Mouse (Mus musculus) hindbrain, embryonic 12.5 days (tissue): ENCODE measurements around the gene Mamstr. TPM values are rescaled to one million over a fixed set of nuclear protein-coding genes. Genes with fewer than 3 reads are reported as not detected.

ENCODE experiments used
- ATAC-seq: fragments of 200-750 bp; cut with Nextera tagmentation; 2 replicates; pipeline ENCODE4 v1.8.0; 2017; ENCODE audit warnings: moderate TSS enrichment; ENCODE audit not compliant: low FRiP score
- H3K27ac ChIP-seq: fragments of 300-500 bp; sonication (generic); 2 replicates; pipeline ENCODE4 v1.5.1; 2016; ENCODE audit warnings: mild to moderate bottlenecking
- H3K27me3 ChIP-seq: fragments of 300-500 bp; sonication (generic); 2 replicates; pipeline ENCODE4 v1.6.1; 2016; ENCODE audit warnings: mild to moderate bottlenecking
- H3K36me3 ChIP-seq: fragments of 300-500 bp; sonication (generic); 2 replicates; pipeline ENCODE4 v1.6.1; 2016; ENCODE audit warnings: mild to moderate bottlenecking
- H3K4me1 ChIP-seq: fragments of 300-500 bp; sonication (generic); 2 replicates; pipeline ENCODE4 v1.6.1; 2016
- H3K4me2 ChIP-seq: fragments of 300-500 bp; sonication (generic); replicated peaks from 2 replicates; pipeline ENCODE4 v1.6.1; 2016; ENCODE audit warnings: mild to moderate bottlenecking
- H3K4me3 ChIP-seq: fragments of 300-500 bp; sonication (generic); 2 replicates; pipeline ENCODE4 v1.5.1; 2016; ENCODE audit warnings: mild to moderate bottlenecking
- H3K9ac ChIP-seq: fragments of 300-500 bp; sonication (generic); 2 replicates; pipeline ENCODE4 v1.6.1; 2016; ENCODE audit warnings: mild to moderate bottlenecking, moderate library complexity
- H3K9me3 ChIP-seq: fragments of 300-500 bp; sonication (generic); replicated peaks from 2 replicates; pipeline ENCODE4 v1.6.1; 2016; ENCODE audit warnings: mild to moderate bottlenecking
- WGBS: fragments of 180-500 bp; shearing (Covaris S2); methylation state at CpG from one replicate; pipeline ENCODE4 v1.1.7; 2016; 5-methylcytosine and 5-hydroxymethylcytosine counted together
- polyA plus RNA-seq: library from polyadenylated mRNA; unstranded; fragments of >200 nt; fragmentation: Nextera tagmentation; extraction: Ambion mirVana; gene quantifications from 2 replicates; pipeline ENCODE4 v1.2.1, GENCODE M21; 2016

Gene Mamstr
- polyA plus RNA-seq, 1 experiment from 2014 or later = 3.7 TPM

- ATAC-seq = no peak
- H3K9me3 ChIP-seq = no peaks in the 10 kb centered on the region
- H3K27me3 ChIP-seq = 0 out of 2 replicates have a peak, but pooled peaks cover 3% of the 10 kb centered on the region
- H3K4me2 ChIP-seq = no peak overlapping the region
- no peaks in the 10 kb centered on the region for H3K4me1 ChIP-seq
- WGBS = 96% methylated on average over 9 of the region's 9 CpGs
- no peaks in the 10 kb centered on the region for H3K36me3 ChIP-seq
- H3K27ac ChIP-seq = no peak overlapping the region
- H3K4me3 ChIP-seq = no peak overlapping the region
- no peak overlapping the region for H3K9ac ChIP-seq
Observed at GRCm38 (mm10) chr7:45668921-45669320, 29.1 kb downstream of the Mamstr start.

DNA sequence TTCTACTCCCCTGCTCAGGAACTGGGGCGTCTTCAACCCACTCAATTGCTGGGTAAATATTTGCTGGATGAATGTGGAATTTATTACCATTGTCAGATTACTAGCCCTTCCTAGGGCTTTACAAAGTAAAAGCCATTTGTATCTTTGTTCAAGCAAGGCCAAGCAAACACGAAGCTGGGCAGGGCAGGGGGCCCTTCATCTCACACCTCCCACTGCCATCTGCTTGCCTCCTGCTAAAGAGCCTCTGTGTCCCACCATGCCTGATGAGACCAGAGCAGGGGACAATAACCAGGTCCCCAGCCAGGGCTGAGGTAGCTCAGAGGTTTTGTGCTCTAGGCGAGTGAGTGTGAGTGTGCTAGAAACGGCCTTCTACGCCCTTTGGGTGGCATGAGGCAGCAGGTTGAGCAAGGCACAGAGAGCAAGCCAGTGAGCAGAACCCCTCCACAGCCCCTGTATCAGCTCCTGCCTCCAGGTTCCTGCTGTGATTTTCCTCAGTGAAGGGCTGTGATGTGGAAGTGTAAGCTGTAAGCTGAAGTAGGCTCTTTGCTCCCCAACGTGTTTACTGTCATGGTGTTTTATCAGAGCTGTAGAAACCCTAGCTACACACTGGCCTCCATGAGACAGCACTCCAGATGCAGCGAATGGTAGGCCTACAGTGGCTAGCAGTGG lies 38.0 kb downstream of the Mamstr start:
- no peak for ATAC-seq
- no peak overlapping the region for H3K4me2 ChIP-seq
- 82% methylated on average over 7 of the region's 7 CpGs for WGBS

GRCm38 (mm10) chr7:45678513-45678912 lies 38.7 kb downstream of the Mamstr start:
- Histone ChIP-seq H3K9me3 (no peaks in the 10 kb centered on the region), H3K36me3 (no peaks in the 10 kb centered on the region), H3K4me3 (no peak overlapping the region), H3K4me1 (peaks cover 8% of the 10 kb centered on the region; the same call in 1 of the 2 replicates), H3K27me3 (peaks cover 2% of the 10 kb centered on the region; the same call in 1 of the 2 replicates), H3K4me2 (no peak overlapping the region), H3K9ac (no peak overlapping the region), H3K27ac (no peak overlapping the region)
- WGBS = 93% methylated on average over 14 of the region's 14 CpGs
- no peak for ATAC-seq

More for the DNA sequence above, 38.0 kb downstream of the Mamstr start:
- no peak overlapping the region for H3K9ac ChIP-seq
- H3K27me3 ChIP-seq = no peaks in the 10 kb centered on the region
- H3K27ac ChIP-seq = no peak overlapping the region
- H3K9me3 ChIP-seq = no peaks in the 10 kb centered on the region
- no peaks in the 10 kb centered on the region for H3K36me3 ChIP-seq
- peaks cover 4% of the 10 kb centered on the region; the same call in 1 of the 2 replicates for H3K4me1 ChIP-seq
- no peak overlapping the region for H3K4me3 ChIP-seq

GRCm38 (mm10) chr7:45679966-45680621 lies 40.3 kb downstream of the Mamstr start:
- H3K4me3 ChIP-seq = no peak overlapping the region
- no peak overlapping the region for H3K9ac ChIP-seq
- 70% methylated on average over 14 of the region's 14 CpGs for WGBS
- ATAC-seq = no peak
- peaks cover 6% of the 10 kb centered on the region; the same call in 1 of the 2 replicates for H3K27me3 ChIP-seq
- no peaks in the 10 kb centered on the region for H3K36me3 ChIP-seq
- H3K9me3 ChIP-seq = no peaks in the 10 kb centered on the region
- H3K4me2 ChIP-seq = no peak overlapping the region
- peaks cover 8% of the 10 kb centered on the region; the same call in 1 of the 2 replicates for H3K4me1 ChIP-seq
- no peak overlapping the region for H3K27ac ChIP-seq

DNA sequence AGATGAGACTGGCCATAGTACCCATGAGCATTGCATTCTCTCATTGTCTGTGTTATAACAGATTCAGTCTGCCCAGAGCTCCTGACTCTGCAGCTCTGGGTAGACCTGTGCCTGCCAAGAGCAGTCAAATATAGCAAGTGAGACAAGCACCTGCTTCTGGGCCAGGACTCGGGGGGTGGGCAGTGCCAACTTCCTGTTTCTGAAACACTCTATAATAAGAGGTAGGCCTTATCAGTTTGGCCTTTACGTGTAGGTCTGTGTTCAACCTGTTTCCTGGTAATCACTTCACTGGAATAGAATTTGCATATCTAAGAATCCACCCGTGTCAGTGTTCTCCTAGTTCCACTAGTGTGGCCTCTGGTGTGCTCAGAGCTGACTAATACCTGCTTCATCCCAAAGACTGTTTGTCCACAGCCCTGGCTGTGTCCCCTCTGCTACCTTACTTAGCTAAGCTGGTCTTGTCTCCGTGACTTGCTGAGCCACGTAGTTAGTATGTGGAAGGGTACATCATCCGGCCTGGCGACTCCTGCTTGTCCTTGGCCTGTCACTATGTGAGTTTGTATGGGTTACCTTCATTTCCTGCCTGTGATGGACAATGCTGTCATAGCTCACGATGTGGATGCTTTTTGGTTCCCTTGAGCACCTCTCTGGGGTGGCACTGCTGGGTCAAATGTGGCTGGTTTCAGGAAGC lies 41.4 kb downstream of the Mamstr start:
- Histone ChIP-seq H3K27ac (no peak overlapping the region), H3K4me2 (no peak overlapping the region), H3K36me3 (no peaks in the 10 kb centered on the region), H3K9ac (no peak overlapping the region), H3K9me3 (no peaks in the 10 kb centered on the region), H3K4me3 (no peak overlapping the region), H3K4me1 (peaks cover 12% of the 10 kb centered on the region), H3K27me3 (peaks cover 11% of the 10 kb centered on the region; the same call in 1 of the 2 replicates)
- no peak for ATAC-seq
- WGBS = 81% methylated on average over 8 of the region's 8 CpGs

GRCm38 (mm10) chr7:45682144-45683126 lies 42.7 kb downstream of the Mamstr start:
- Histone ChIP-seq H3K9me3 (no peaks in the 10 kb centered on the region), H3K4me3 (no peak overlapping the region), H3K4me1 (peaks cover 20% of the 10 kb centered on the region), H3K27ac (peak overlapping the region; percentile 68), H3K9ac (peak overlapping the region; percentile 56), H3K36me3 (no peaks in the 10 kb centered on the region), H3K4me2 (peak overlapping the region; percentile 41), H3K27me3 (peaks cover 11% of the 10 kb centered on the region; the same call in 1 of the 2 replicates)
- WGBS = 33% methylated on average over 14 of the region's 14 CpGs
- peak; percentile 75 for ATAC-seq

DNA sequence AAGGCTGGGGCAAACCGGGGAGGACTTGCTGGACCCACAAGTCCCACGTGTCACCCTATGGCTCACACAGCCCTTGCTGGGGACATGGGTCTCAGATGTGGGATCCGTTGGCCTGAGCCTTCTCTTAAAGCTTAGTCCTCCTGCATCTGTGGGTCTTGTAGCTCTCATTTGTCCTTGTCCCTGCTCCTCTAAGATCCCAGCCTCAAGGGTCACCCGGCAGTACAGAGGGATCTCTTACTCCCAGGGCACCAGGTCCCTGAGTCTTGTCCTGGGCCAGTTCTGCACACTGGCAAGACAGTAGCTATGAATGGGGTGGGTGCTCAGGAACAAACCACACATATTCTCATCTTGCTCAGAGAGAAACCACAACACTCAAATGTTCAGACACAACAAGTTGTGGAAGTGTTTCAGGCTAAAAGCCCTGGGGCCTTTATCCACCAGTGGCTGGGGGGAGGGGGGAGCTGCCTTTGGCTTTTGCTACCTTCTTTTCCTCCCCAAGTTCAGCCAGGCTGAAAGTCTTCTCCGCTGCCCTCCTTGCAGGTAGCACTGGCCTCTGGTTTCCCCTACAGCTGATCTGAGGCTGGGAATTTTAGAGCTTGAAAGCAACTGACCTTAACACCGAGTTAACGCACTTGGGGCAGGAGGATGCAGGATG lies 43.7 kb downstream of the Mamstr start, which contains the start of gene Ntn5:
Ntn5 (plus strand) TSS at position 627 of the 655 bp plus-strand sequence.
- Histone ChIP-seq H3K36me3 (no peaks in the 10 kb centered on the region), H3K4me3 (no peak within 1 kb of the TSS), H3K4me1 (peaks cover 20% of the 10 kb centered on the region), H3K27me3 (peaks cover 11% of the 10 kb centered on the region; the same call in 1 of the 2 replicates), H3K4me2 (no peak within 1 kb of the TSS), H3K9me3 (no peaks in the 10 kb centered on the region), H3K27ac (0 out of 2 replicates have a peak within 1 kb of the TSS, but pooled peaks have one; percentile 68), H3K9ac (no peak within 1 kb of the TSS)
- ATAC-seq = no peak
- WGBS = 73% methylated on average over 7 of the region's 7 CpGs

- no peaks in the 10 kb centered on the region for H3K9me3 ChIP-seq
- no peak overlapping the region for H3K4me3 ChIP-seq
- ATAC-seq = no peak
- H3K36me3 ChIP-seq = no peaks in the 10 kb centered on the region
- no peak overlapping the region for H3K27ac ChIP-seq
- peaks cover 22% of the 10 kb centered on the region for H3K27me3 ChIP-seq
- WGBS = 52% methylated on average over 10 of the region's 10 CpGs
- H3K4me2 ChIP-seq = no peak overlapping the region
- H3K4me1 ChIP-seq = peaks cover 20% of the 10 kb centered on the region
- H3K9ac ChIP-seq = no peak overlapping the region; the same call in 1 of the 2 replicates
Observed at GRCm38 (mm10) chr7:45685811-45686210, 46.0 kb downstream of the Mamstr start.

DNA sequence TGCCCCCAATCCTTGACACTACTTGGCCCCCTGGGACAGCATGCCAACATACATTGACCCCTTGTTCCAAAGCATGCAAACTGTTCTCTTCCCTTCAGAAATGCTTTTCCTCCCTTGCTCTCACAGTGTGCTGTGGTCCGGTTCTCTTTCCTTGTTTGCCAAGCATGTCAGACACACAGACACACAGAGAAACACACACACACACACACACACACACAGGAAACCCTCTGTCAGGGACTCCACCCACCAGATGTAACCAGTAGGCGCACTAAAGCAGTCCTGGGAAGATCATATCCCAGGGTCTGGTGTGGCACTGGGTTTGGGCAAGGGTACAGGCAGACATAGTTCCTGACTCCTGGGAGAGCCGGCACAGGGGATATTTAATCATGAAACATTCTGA lies 47.1 kb downstream of the Mamstr start:
- H3K9ac ChIP-seq = no peak overlapping the region

GRCm38 (mm10) chr7:45689099-45689498 lies 49.3 kb downstream of the Mamstr start:
- Histone ChIP-seq H3K4me1 (peaks cover 12% of the 10 kb centered on the region), H3K4me2 (no peak overlapping the region), H3K27ac (no peak overlapping the region), H3K9ac (no peak overlapping the region), H3K36me3 (no peaks in the 10 kb centered on the region), H3K9me3 (no peaks in the 10 kb centered on the region), H3K4me3 (no peak overlapping the region), H3K27me3 (peaks cover 22% of the 10 kb centered on the region)
- 69% methylated on average over 6 of the region's 6 CpGs for WGBS
- ATAC-seq = no peak

More for the DNA sequence above, 47.1 kb downstream of the Mamstr start:
- peaks cover 20% of the 10 kb centered on the region for H3K4me1 ChIP-seq
- no peak overlapping the region for H3K4me2 ChIP-seq
- no peak overlapping the region for H3K27ac ChIP-seq
- H3K27me3 ChIP-seq = peaks cover 24% of the 10 kb centered on the region
- H3K9me3 ChIP-seq = no peaks in the 10 kb centered on the region
- ATAC-seq = no peak
- H3K4me3 ChIP-seq = no peak overlapping the region
- no peaks in the 10 kb centered on the region for H3K36me3 ChIP-seq
- 58% methylated on average over 3 of the region's 3 CpGs for WGBS

DNA sequence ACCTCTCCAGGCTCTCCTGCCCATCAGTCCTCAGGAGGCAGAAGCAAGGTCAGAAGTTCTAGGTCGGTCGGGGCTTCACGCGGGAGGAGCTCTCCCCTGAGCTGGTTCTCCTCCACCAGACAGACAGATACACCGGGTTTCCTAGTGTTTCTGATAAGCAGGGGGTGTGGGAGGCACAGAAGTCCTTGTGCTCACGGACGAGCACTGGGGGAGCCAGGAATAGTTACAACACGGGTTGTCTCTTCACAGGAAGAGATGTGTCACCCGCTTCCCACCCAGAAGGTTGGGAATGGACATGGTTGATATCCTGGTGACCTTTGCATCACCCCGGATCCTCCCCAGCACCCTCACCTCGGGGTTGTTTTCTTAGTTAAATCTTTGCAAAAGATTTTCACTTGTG lies 50.0 kb downstream of the Mamstr start:
- no peak overlapping the region for H3K4me2 ChIP-seq
- no peak overlapping the region for H3K27ac ChIP-seq
- H3K9me3 ChIP-seq = no peaks in the 10 kb centered on the region
- H3K36me3 ChIP-seq = no peaks in the 10 kb centered on the region
- H3K4me1 ChIP-seq = peaks cover 12% of the 10 kb centered on the region
- H3K9ac ChIP-seq = no peak overlapping the region
- no peak overlapping the region for H3K4me3 ChIP-seq
- 70% methylated on average over 11 of the region's 11 CpGs for WGBS
- ATAC-seq = no peak
- peaks cover 22% of the 10 kb centered on the region for H3K27me3 ChIP-seq
